Mouse (Mus musculus) pancreas, adult 10 weeks (tissue): ENCODE measurements around the gene Tmem114. TPM values are rescaled to one million over a fixed set of nuclear protein-coding genes. Genes with fewer than 3 reads are reported as not detected.

Experiments
- polyA plus RNA-seq: library from polyadenylated mRNA; stranded (reverse); fragments of 350-450 nt; fragmentation: Illumina TruSeq; extraction: RNeasy Lipid Tissue Mini Kit (QIAGEN cat#74804); gene quantifications from one replicate; pipeline ENCODE4 v1.2.3, GENCODE M21; 2015; ENCODE audit warnings: low read depth, low replicate concordance; ENCODE audit not compliant: insufficient read depth

Tmem114 gene
- not detected for polyA plus RNA-seq

DNA sequence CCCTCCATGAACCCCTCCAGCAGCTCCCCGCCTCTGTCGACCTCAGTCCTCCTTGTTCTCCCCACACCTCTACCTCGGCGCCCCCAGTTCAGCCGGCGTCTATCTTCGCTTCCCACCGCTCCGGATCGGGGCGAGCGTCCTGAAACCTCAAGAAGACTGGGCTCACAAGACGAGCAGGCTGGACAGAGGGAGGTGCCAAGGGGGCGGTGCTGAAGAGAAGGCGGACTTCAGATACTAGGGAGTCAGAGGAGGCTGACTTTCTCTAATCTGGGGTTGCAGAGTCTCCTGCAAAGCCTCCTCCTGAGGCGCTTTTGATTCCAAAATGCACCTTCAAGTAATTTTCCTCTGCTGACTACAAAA is at the start of gene Tmem114:
Tmem114 (minus strand) TSS at position 166 of the 360 bp plus-strand sequence.

DNA sequence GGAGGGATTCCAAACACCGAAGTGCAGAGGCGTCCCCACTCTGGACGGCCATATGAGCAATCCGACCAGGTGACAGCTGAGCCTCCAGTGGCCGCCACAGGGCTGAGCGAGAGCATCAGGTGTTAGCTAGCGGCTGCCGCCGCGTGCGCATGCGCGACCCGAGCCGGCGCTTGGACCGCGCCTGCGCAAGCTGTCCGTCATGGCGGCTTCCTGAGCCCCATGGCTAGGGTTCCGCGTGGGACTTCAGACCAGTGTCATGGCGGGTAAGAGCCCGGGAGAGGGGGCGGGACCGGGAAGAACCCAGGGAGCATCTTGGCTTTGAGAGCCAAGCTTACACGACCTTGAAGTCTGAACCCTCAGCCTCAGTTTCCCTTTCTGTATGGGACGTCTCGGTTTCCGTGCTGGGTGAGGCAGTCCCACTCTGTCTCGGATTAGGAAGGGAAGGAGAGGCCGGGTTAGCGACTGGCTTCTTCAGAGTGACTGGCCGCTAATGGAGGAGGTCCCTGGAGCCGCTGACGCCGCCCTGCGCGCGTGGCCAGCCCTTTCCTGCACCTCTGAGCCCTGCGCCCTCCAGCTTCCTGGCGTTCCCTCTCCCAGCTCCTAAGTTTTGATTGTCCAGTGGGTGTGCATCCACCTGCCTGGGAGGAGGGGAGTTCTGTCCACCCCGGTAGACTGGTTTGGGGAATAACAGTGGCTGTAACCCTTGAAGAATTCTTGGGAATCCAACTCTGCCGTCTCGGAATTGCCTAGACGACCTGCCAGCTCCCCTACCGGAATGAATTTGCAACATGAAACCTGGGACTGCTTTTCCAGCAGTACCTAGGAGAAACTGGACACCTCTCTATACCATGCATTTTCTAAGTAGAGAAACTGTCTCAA is 45.9 kb upstream of the Tmem114 start, which contains the start of gene Mettl22:
Mettl22 (plus strand) TSS at position 186 of the 879 bp plus-strand sequence.

Other genes starting within 250 kb of the Tmem114 start
- gene Mettl22, start 45.7 kb upstream of the Tmem114 start, polyA plus RNA-seq, result 1.7 TPM
- 5.0 TPM for gene Abat, start 88.3 kb upstream of the Tmem114 start, polyA plus RNA-seq
- gene Pmm2, start 212.5 kb upstream of the Tmem114 start, polyA plus RNA-seq, result 18.3 TPM
- 4.4 TPM for gene Tmem186, start 212.6 kb upstream of the Tmem114 start, polyA plus RNA-seq
- gene Carhsp1, start 247.0 kb upstream of the Tmem114 start, polyA plus RNA-seq, result 17.2 TPM